Mouse (Mus musculus) embryonic facial prominence, embryonic 15.5 days (tissue): Measurements from ENCODE around the gene Wfdc13. TPM values are rescaled to one million over a fixed set of nuclear protein-coding genes. Genes with fewer than 3 reads are reported as not detected.

ENCODE experiments used
- ATAC-seq: fragments of 200-750 bp; cut with Nextera tagmentation; 2 replicates; pipeline ENCODE4 v1.8.0; 2017; ENCODE audit warnings: low read depth, moderate TSS enrichment; ENCODE audit not compliant: insufficient number of reproducible peaks, low FRiP score, low TSS enrichment
- H3K27ac ChIP-seq: fragments of 300-500 bp; sonication (generic); replicated peaks from 2 replicates; pipeline ENCODE4 v1.5.1; 2015; ENCODE audit warnings: mild to moderate bottlenecking, inconsistent platforms
- H3K27me3 ChIP-seq: fragments of 300-500 bp; sonication (generic); 2 replicates; pipeline ENCODE4 v1.6.1; 2015; ENCODE audit warnings: inconsistent platforms
- H3K36me3 ChIP-seq: fragments of 300-500 bp; sonication (generic); 2 replicates; pipeline ENCODE4 v1.6.1; 2015; ENCODE audit warnings: mild to moderate bottlenecking, inconsistent platforms
- H3K4me1 ChIP-seq: fragments of 300-500 bp; sonication (generic); 2 replicates; pipeline ENCODE4 v1.6.1; 2015; ENCODE audit warnings: inconsistent platforms
- H3K4me2 ChIP-seq: fragments of 300-500 bp; sonication (generic); replicated peaks from 2 replicates; pipeline ENCODE4 v1.6.1; 2015; ENCODE audit warnings: mild to moderate bottlenecking, inconsistent platforms
- H3K4me3 ChIP-seq: fragments of 300-500 bp; sonication (generic); replicated peaks from 2 replicates; pipeline ENCODE4 v1.5.1; 2015; ENCODE audit warnings: mild to moderate bottlenecking, inconsistent platforms
- H3K9ac ChIP-seq: fragments of 300-500 bp; sonication (generic); 2 replicates; pipeline ENCODE4 v1.6.1; 2015; ENCODE audit warnings: inconsistent platforms
- H3K9me3 ChIP-seq: fragments of 300-500 bp; sonication (generic); replicated peaks from 2 replicates; pipeline ENCODE4 v1.6.1; 2016; ENCODE audit warnings: inconsistent platforms
- WGBS: fragments of 180-500 bp; shearing (Covaris S2); methylation state at CpG from one replicate; pipeline ENCODE4 v1.1.7; 2015; 5-methylcytosine and 5-hydroxymethylcytosine counted together
- polyA plus RNA-seq: library from polyadenylated mRNA; unstranded; fragments of >200 nt; fragmentation: Nextera tagmentation; extraction: Ambion mirVana; gene quantifications from 2 replicates; pipeline ENCODE4 v1.2.1, GENCODE M21; 2015

Wfdc13 gene
- 0.16 and 0.71 TPM in 2 replicates for polyA plus RNA-seq

GRCm38 (mm10) chr2:164684807-164685206 lies at the start of gene Wfdc13:
Gene Wfdc13 (plus strand): TSS chr2:164685107.
- 76% methylated on average over 2 of the region's 3 CpGs for WGBS
- Histone ChIP-seq H3K27me3 (no peaks in the 10 kb centered on the region), H3K9me3 (no peaks in the 10 kb centered on the region), H3K27ac (no peak within 1 kb of the TSS), H3K36me3 (no peaks in the 10 kb centered on the region), H3K9ac (no peak within 1 kb of the TSS), H3K4me3 (no peak within 1 kb of the TSS), H3K4me2 (no peak within 1 kb of the TSS), H3K4me1 (no peaks in the 10 kb centered on the region)
- no peak for ATAC-seq

GRCm38 (mm10) chr2:164635266-164635665 lies 49.6 kb upstream of the Wfdc13 start:
- Histone ChIP-seq H3K27me3 (no peaks in the 10 kb centered on the region), H3K4me3 (no peak overlapping the region), H3K9ac (no peak overlapping the region), H3K36me3 (no peaks in the 10 kb centered on the region), H3K4me1 (no peaks in the 10 kb centered on the region), H3K9me3 (no peaks in the 10 kb centered on the region), H3K4me2 (no peak overlapping the region), H3K27ac (no peak overlapping the region)
- WGBS: 81% methylated on average over 9 of the region's 9 CpGs
- no peak for ATAC-seq

GRCm38 (mm10) chr2:164638696-164639095 lies 46.2 kb upstream of the Wfdc13 start, which contains the start of gene Wfdc16:
Gene Wfdc16 (minus strand): TSS chr2:164638796.
- H3K4me3 ChIP-seq: no peak within 1 kb of the TSS
- H3K27ac ChIP-seq: no peak within 1 kb of the TSS
- H3K9me3 ChIP-seq: no peaks in the 10 kb centered on the region
- ATAC-seq: no peak
- H3K27me3 ChIP-seq: no peaks in the 10 kb centered on the region
- no peaks in the 10 kb centered on the region for H3K4me1 ChIP-seq
- 84% methylated on average over 3 of the region's 3 CpGs for WGBS
- H3K36me3 ChIP-seq: no peaks in the 10 kb centered on the region
- no peak within 1 kb of the TSS for H3K9ac ChIP-seq
- H3K4me2 ChIP-seq: no peak within 1 kb of the TSS

GRCm38 (mm10) chr2:164641129-164641528 lies 43.8 kb upstream of the Wfdc13 start:
- no peaks in the 10 kb centered on the region for H3K4me1 ChIP-seq
- H3K9me3 ChIP-seq: no peaks in the 10 kb centered on the region
- no peaks in the 10 kb centered on the region for H3K27me3 ChIP-seq
- H3K36me3 ChIP-seq: no peaks in the 10 kb centered on the region
- no peak for ATAC-seq
- H3K27ac ChIP-seq: no peak overlapping the region
- WGBS: 68% methylated on average over 7 of the region's 7 CpGs
- no peak overlapping the region for H3K4me2 ChIP-seq
- no peak overlapping the region for H3K4me3 ChIP-seq
- H3K9ac ChIP-seq: no peak overlapping the region

- Histone ChIP-seq H3K27me3 (no peaks in the 10 kb centered on the region), H3K36me3 (no peaks in the 10 kb centered on the region), H3K4me3 (no peak overlapping the region), H3K27ac (no peak overlapping the region), H3K9me3 (no peaks in the 10 kb centered on the region), H3K9ac (no peak overlapping the region), H3K4me1 (no peaks in the 10 kb centered on the region), H3K4me2 (no peak overlapping the region)
- WGBS: 73% methylated on average over 13 of the region's 13 CpGs
- no peak for ATAC-seq
These were observed 42.8 kb upstream of the Wfdc13 start for GRCm38 (mm10) chr2:164641881-164642673.

GRCm38 (mm10) chr2:164655858-164656257 lies 29.0 kb upstream of the Wfdc13 start, which contains the start of gene Wfdc10:
Gene Wfdc10 (plus strand): TSS chr2:164656046.
- 14% methylated on average over 11 of the region's 11 CpGs for WGBS
- no peaks in the 10 kb centered on the region for H3K4me1 ChIP-seq
- no peaks in the 10 kb centered on the region for H3K9me3 ChIP-seq
- no peaks in the 10 kb centered on the region for H3K27me3 ChIP-seq
- no peak within 1 kb of the TSS for H3K4me3 ChIP-seq
- H3K4me2 ChIP-seq: no peak within 1 kb of the TSS
- H3K27ac ChIP-seq: no peak within 1 kb of the TSS
- ATAC-seq: no peak; the same call in 1 of the 2 replicates
- no peaks in the 10 kb centered on the region for H3K36me3 ChIP-seq
- H3K9ac ChIP-seq: no peak within 1 kb of the TSS

GRCm38 (mm10) chr2:164656483-164656882 lies 28.4 kb upstream of the Wfdc13 start, which contains the start of gene Wfdc9:
Gene Wfdc9 (minus strand): TSS chr2:164656583.
- Histone ChIP-seq H3K27me3 (no peaks in the 10 kb centered on the region), H3K36me3 (no peaks in the 10 kb centered on the region), H3K4me3 (no peak within 1 kb of the TSS), H3K4me2 (no peak within 1 kb of the TSS), H3K9me3 (no peaks in the 10 kb centered on the region), H3K27ac (no peak within 1 kb of the TSS), H3K9ac (no peak within 1 kb of the TSS), H3K4me1 (no peaks in the 10 kb centered on the region)
- WGBS: 82% methylated on average over 9 of the region's 9 CpGs
- ATAC-seq: no peak

GRCm38 (mm10) chr2:164664851-164665250 lies 20.1 kb upstream of the Wfdc13 start:
- no peaks in the 10 kb centered on the region for H3K9me3 ChIP-seq
- H3K36me3 ChIP-seq: no peaks in the 10 kb centered on the region
- no peak overlapping the region for H3K4me3 ChIP-seq
- ATAC-seq: no peak
- no peak overlapping the region for H3K4me2 ChIP-seq
- WGBS: 88% methylated on average over 7 of the region's 7 CpGs
- no peak overlapping the region for H3K27ac ChIP-seq
- no peaks in the 10 kb centered on the region for H3K4me1 ChIP-seq
- no peaks in the 10 kb centered on the region for H3K27me3 ChIP-seq
- H3K9ac ChIP-seq: no peak overlapping the region

GRCm38 (mm10) chr2:164670261-164670660 lies 14.6 kb upstream of the Wfdc13 start:
- no peaks in the 10 kb centered on the region for H3K4me1 ChIP-seq
- no peak for ATAC-seq
- no peak overlapping the region for H3K9ac ChIP-seq
- H3K4me2 ChIP-seq: no peak overlapping the region
- no peak overlapping the region for H3K4me3 ChIP-seq
- no peaks in the 10 kb centered on the region for H3K9me3 ChIP-seq
- H3K36me3 ChIP-seq: no peaks in the 10 kb centered on the region
- no peak overlapping the region for H3K27ac ChIP-seq
- no peaks in the 10 kb centered on the region for H3K27me3 ChIP-seq
- 82% methylated on average over 5 of the region's 5 CpGs for WGBS

GRCm38 (mm10) chr2:164670938-164671337 lies 14.0 kb upstream of the Wfdc13 start:
- H3K4me2 ChIP-seq: no peak overlapping the region
- 21% methylated on average over 1 of the region's 1 CpGs for WGBS
- no peak overlapping the region for H3K27ac ChIP-seq
- H3K4me1 ChIP-seq: no peaks in the 10 kb centered on the region
- H3K27me3 ChIP-seq: no peaks in the 10 kb centered on the region
- no peaks in the 10 kb centered on the region for H3K36me3 ChIP-seq
- ATAC-seq: no peak
- no peak overlapping the region for H3K4me3 ChIP-seq
- no peaks in the 10 kb centered on the region for H3K9me3 ChIP-seq
- H3K9ac ChIP-seq: no peak overlapping the region

- H3K9ac ChIP-seq: no peak within 1 kb of the TSS
- no peaks in the 10 kb centered on the region for H3K36me3 ChIP-seq
- no peak within 1 kb of the TSS for H3K4me2 ChIP-seq
- no peak for ATAC-seq
- H3K4me1 ChIP-seq: peaks cover 3% of the 10 kb centered on the region; the same call in 1 of the 2 replicates
- WGBS: 64% methylated on average over 7 of the region's 7 CpGs
- H3K9me3 ChIP-seq: no peaks in the 10 kb centered on the region
- no peaks in the 10 kb centered on the region for H3K27me3 ChIP-seq
- H3K27ac ChIP-seq: no peak within 1 kb of the TSS
- no peak within 1 kb of the TSS for H3K4me3 ChIP-seq
These were observed 10.9 kb upstream of the Wfdc13 start, which contains the start of gene Wfdc11 for GRCm38 (mm10) chr2:164673987-164674386. Gene Wfdc11 (minus strand): TSS chr2:164674087.
